Mouse (Mus musculus) liver, embryonic 16.5 days (tissue): ENCODE data around the gene Nfib. TPM values are rescaled to one million over a fixed set of nuclear protein-coding genes. Genes with fewer than 3 reads are reported as not detected.
A peak's percentile ranks its signal among the peaks of the same experiment; 100 is the strongest.

Experiments used
- ATAC-seq: fragments of 200-750 bp; cut with Nextera tagmentation; 2 replicates; pipeline ENCODE4 v1.8.0; 2017; ENCODE audit warnings: low read depth, mild to moderate bottlenecking, moderate number of reproducible peaks, moderate library complexity
- H3K27ac ChIP-seq: fragments of 300-500 bp; sonication (generic); 2 replicates; pipeline ENCODE4 v1.5.1; 2014; ENCODE audit warnings: mild to moderate bottlenecking, low read length
- H3K27me3 ChIP-seq: fragments of 300-500 bp; sonication (generic); 2 replicates; pipeline ENCODE4 v1.6.1; 2014; ENCODE audit warnings: low read depth, low read length, mixed read lengths; ENCODE audit not compliant: control insufficient read depth, insufficient read depth
- H3K36me3 ChIP-seq: fragments of 300-500 bp; sonication (generic); 2 replicates; pipeline ENCODE4 v1.6.1; 2014; ENCODE audit warnings: mild to moderate bottlenecking; ENCODE audit not compliant: control insufficient read depth, insufficient read depth
- H3K4me1 ChIP-seq: fragments of 300-500 bp; sonication (generic); 2 replicates; pipeline ENCODE4 v1.6.1; 2014; ENCODE audit warnings: low read depth, low read length, mixed read lengths; ENCODE audit not compliant: control insufficient read depth
- H3K4me2 ChIP-seq: fragments of 300-500 bp; sonication (generic); 2 replicates; pipeline ENCODE4 v1.6.1; 2014; ENCODE audit warnings: low read depth, low read length, mixed read lengths
- H3K4me3 ChIP-seq: fragments of 300-500 bp; sonication (generic); 2 replicates; pipeline ENCODE4 v1.5.1; 2014; ENCODE audit warnings: low read depth, mild to moderate bottlenecking, low read length
- H3K9ac ChIP-seq: fragments of 300-500 bp; sonication (generic); 2 replicates; pipeline ENCODE4 v1.6.1; 2014; ENCODE audit warnings: low read depth, low read length
- H3K9me3 ChIP-seq: fragments of 300-500 bp; sonication (generic); replicated peaks from 2 replicates; pipeline ENCODE4 v1.6.1; 2016; ENCODE audit warnings: low read length; ENCODE audit not compliant: control insufficient read depth
- WGBS: fragments of 180-500 bp; shearing (Covaris S2); extraction: QIAGEN DNeasy Blood & Tissue Kit; methylation state at CpG from one replicate; pipeline ENCODE4 v1.1.7; 2014; ENCODE audit not compliant: insufficient replicate concordance; 5-methylcytosine and 5-hydroxymethylcytosine counted together
- polyA plus RNA-seq: library from polyadenylated mRNA; unstranded; fragments of >200 nt; fragmentation: Nextera tagmentation; extraction: Ambion mirVana; gene quantifications from 2 replicates; pipeline ENCODE4 v1.2.1, GENCODE M21; 2015

The Nfib gene
- polyA plus RNA-seq, 1 experiment from 2014 or later: 5.4 TPM

GRCm38 (mm10) chr4:82398282-82398681 is 307.3 kb downstream of the Nfib start:
- Histone ChIP-seq H3K4me2 (no peak overlapping the region), H3K9ac (no peak overlapping the region), H3K36me3 (no peaks in the 10 kb centered on the region), H3K4me1 (no peaks in the 10 kb centered on the region; the same call in 1 of the 2 replicates), H3K27ac (no peak overlapping the region), H3K4me3 (no peak overlapping the region), H3K9me3 (no peaks in the 10 kb centered on the region), H3K27me3 (no peaks in the 10 kb centered on the region)
- ATAC-seq: no peak
- WGBS: 33% methylated on average over 2 of the region's 2 CpGs

GRCm38 (mm10) chr4:82396805-82397204 is 308.7 kb downstream of the Nfib start:
- no peak overlapping the region for H3K9ac ChIP-seq
- H3K27ac ChIP-seq: 0 out of 2 replicates have a peak overlapping the region, but pooled peaks have one; percentile 4
- no peaks in the 10 kb centered on the region for H3K27me3 ChIP-seq
- no peaks in the 10 kb centered on the region; the same call in 1 of the 2 replicates for H3K4me1 ChIP-seq
- peak; percentile 62 for ATAC-seq
- no peaks in the 10 kb centered on the region for H3K9me3 ChIP-seq
- H3K4me3 ChIP-seq: no peak overlapping the region
- no peaks in the 10 kb centered on the region for H3K36me3 ChIP-seq
- no peak overlapping the region for H3K4me2 ChIP-seq
- WGBS: 44% methylated on average over 2 of the region's 2 CpGs

- ATAC-seq: no peak
Measured at GRCm38 (mm10) chr4:82396003-82396402, 309.5 kb downstream of the Nfib start.

GRCm38 (mm10) chr4:82394346-82394745 is 311.2 kb downstream of the Nfib start:
- WGBS: 20% methylated on average over 4 of the region's 4 CpGs
- Histone ChIP-seq H3K9me3 (no peaks in the 10 kb centered on the region), H3K4me2 (no peak overlapping the region), H3K36me3 (no peaks in the 10 kb centered on the region), H3K4me1 (no peaks in the 10 kb centered on the region), H3K27me3 (no peaks in the 10 kb centered on the region), H3K4me3 (no peak overlapping the region), H3K9ac (no peak overlapping the region), H3K27ac (no peak overlapping the region)
- no peak for ATAC-seq

More at GRCm38 (mm10) chr4:82396003-82396402, 309.5 kb downstream of the Nfib start:
- no peaks in the 10 kb centered on the region for H3K9me3 ChIP-seq
- H3K36me3 ChIP-seq: no peaks in the 10 kb centered on the region
- no peak overlapping the region for H3K9ac ChIP-seq
- 55% methylated on average over 4 of the region's 4 CpGs for WGBS
- H3K4me2 ChIP-seq: no peak overlapping the region
- H3K4me3 ChIP-seq: no peak overlapping the region
- no peak overlapping the region for H3K27ac ChIP-seq
- no peaks in the 10 kb centered on the region for H3K27me3 ChIP-seq
- H3K4me1 ChIP-seq: no peaks in the 10 kb centered on the region; the same call in 1 of the 2 replicates

GRCm38 (mm10) chr4:82393021-82393420 is 312.5 kb downstream of the Nfib start:
- Histone ChIP-seq H3K36me3 (no peaks in the 10 kb centered on the region), H3K4me3 (no peak overlapping the region), H3K9ac (no peak overlapping the region), H3K27me3 (no peaks in the 10 kb centered on the region), H3K27ac (peak overlapping the region; percentile 63), H3K9me3 (no peaks in the 10 kb centered on the region), H3K4me2 (no peak overlapping the region), H3K4me1 (no peaks in the 10 kb centered on the region)
- ATAC-seq: peak; percentile 86
- WGBS: 50% methylated on average over 4 of the region's 4 CpGs

- H3K4me2 ChIP-seq: no peak overlapping the region
- no peak overlapping the region for H3K9ac ChIP-seq
- 69% methylated on average over 9 of the region's 9 CpGs for WGBS
- H3K27me3 ChIP-seq: no peaks in the 10 kb centered on the region
- H3K27ac ChIP-seq: peak overlapping the region; percentile 63
- no peaks in the 10 kb centered on the region for H3K9me3 ChIP-seq
- no peaks in the 10 kb centered on the region for H3K36me3 ChIP-seq
- no peaks in the 10 kb centered on the region for H3K4me1 ChIP-seq
- no peak for ATAC-seq
- H3K4me3 ChIP-seq: no peak overlapping the region
Measured at GRCm38 (mm10) chr4:82392496-82392895, 313.1 kb downstream of the Nfib start.

- H3K4me2 ChIP-seq: no peak overlapping the region
- no peak overlapping the region for H3K9ac ChIP-seq
- no peaks in the 10 kb centered on the region for H3K27me3 ChIP-seq
- no peak overlapping the region for H3K4me3 ChIP-seq
- ATAC-seq: no peak
- no peak overlapping the region for H3K27ac ChIP-seq
- H3K36me3 ChIP-seq: no peaks in the 10 kb centered on the region
- WGBS: 53% methylated on average over 6 of the region's 6 CpGs
- no peaks in the 10 kb centered on the region for H3K9me3 ChIP-seq
- no peaks in the 10 kb centered on the region for H3K4me1 ChIP-seq
Measured at GRCm38 (mm10) chr4:82391726-82392472, 313.7 kb downstream of the Nfib start.

- H3K36me3 ChIP-seq: no peaks in the 10 kb centered on the region
- WGBS: 53% methylated on average over 2 of the region's 2 CpGs
- no peak overlapping the region for H3K4me3 ChIP-seq
- no peaks in the 10 kb centered on the region for H3K9me3 ChIP-seq
- H3K27me3 ChIP-seq: no peaks in the 10 kb centered on the region
- no peak overlapping the region for H3K9ac ChIP-seq
- no peak for ATAC-seq
- H3K4me2 ChIP-seq: no peak overlapping the region
- no peak overlapping the region for H3K27ac ChIP-seq
- H3K4me1 ChIP-seq: no peaks in the 10 kb centered on the region
Measured at GRCm38 (mm10) chr4:82390545-82390944, 315.0 kb downstream of the Nfib start.

GRCm38 (mm10) chr4:82389876-82390275 is 315.7 kb downstream of the Nfib start:
- H3K9me3 ChIP-seq: no peaks in the 10 kb centered on the region
- H3K4me2 ChIP-seq: no peak overlapping the region
- no peak overlapping the region for H3K9ac ChIP-seq
- no peak overlapping the region for H3K27ac ChIP-seq
- 55% methylated on average over 1 of the region's 1 CpGs for WGBS
- no peaks in the 10 kb centered on the region for H3K36me3 ChIP-seq
- no peaks in the 10 kb centered on the region for H3K4me1 ChIP-seq
- H3K4me3 ChIP-seq: no peak overlapping the region
- no peaks in the 10 kb centered on the region for H3K27me3 ChIP-seq
- ATAC-seq: no peak
